Mouse (Mus musculus) adrenal gland, postnatal 14 days (tissue): ENCODE data around the gene Xrcc2. TPM values are rescaled to one million over a fixed set of nuclear protein-coding genes. Genes with fewer than 3 reads are reported as not detected.
"Not testable (repeated sequence)": the region's sequence is repeated elsewhere in the genome, so short reads cannot be mapped to it uniquely, and the experiment has no call there.

Source experiments
- DNase-seq: peaks from one replicate; pipeline ENCODE4 v3.0.0; 2021; ENCODE audit warnings: mixed read lengths
- long read RNA-seq, 2 experiments: library from polyadenylated mRNA; stranded (forward); transcript quantifications; one replicate each; pipeline ENCODE4 v2.0.0; 2021
- total RNA-seq: library from RNA; stranded (reverse); gene quantifications from 2 replicates; pipeline ENCODE4 v1.2.3, GENCODE M21; 2021

Gene Xrcc2
- 5.1 and 6.0 TPM in 2 replicates for total RNA-seq
- long read RNA-seq, experiment 1, transcript Xrcc2-201 (3 exons, 3,247 nt) = major isoform, 5 of 5 reads
- long read RNA-seq, experiment 1, partial matches to known transcripts = 0 of 5 reads
- long read RNA-seq, experiment 1, other reads (novel, unspliced or antisense) = 0 of 5 reads
- long read RNA-seq, experiment 2, transcript Xrcc2-201 (3 exons, 3,247 nt) = major isoform, 6 of 6 reads
- long read RNA-seq, experiment 2, partial matches to known transcripts = 0 of 6 reads
- long read RNA-seq, experiment 2, other reads (novel, unspliced or antisense) = 0 of 6 reads

DNA sequence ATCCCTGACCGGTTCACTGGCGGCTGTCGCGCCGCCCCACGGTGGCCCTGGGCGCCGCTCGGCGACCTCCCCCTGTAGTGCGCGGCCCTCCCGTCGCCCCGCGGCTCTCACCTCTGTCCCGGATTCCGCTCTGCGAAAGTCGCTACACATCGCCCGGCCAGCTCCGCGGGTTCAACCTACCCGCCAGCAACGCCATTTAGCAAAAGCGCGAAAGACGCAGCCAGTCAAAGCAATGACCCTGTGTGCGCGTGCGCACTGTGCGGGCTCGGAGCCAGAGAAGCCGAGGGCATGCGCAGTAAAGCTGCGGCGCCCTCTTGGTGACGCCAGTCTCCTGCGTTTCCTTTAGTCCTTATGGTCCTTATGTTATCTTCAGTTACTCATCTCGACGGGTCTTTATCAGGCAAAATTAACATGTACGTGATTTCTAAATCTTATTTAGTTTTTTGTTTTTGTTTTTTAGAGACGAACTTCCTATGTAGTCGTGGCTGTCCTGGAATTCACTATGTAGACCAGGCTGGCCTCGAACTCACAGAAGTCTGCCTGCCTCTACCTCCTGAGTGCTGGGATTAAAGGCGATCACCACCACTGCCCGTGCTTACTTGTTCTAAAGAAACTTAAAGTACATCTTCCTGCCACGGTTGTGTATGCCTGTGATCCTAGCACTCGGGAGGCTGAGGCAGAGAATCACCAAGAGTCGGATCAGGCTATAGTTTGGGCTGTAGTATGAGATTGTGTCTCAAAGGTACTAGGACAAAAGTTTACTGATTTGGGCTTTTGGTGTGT, at the start of gene Xrcc2:
Xrcc2 (minus strand) TSS at position 259 of the 783 bp plus-strand sequence.
- DNase-seq = peak; percentile 97

DNA sequence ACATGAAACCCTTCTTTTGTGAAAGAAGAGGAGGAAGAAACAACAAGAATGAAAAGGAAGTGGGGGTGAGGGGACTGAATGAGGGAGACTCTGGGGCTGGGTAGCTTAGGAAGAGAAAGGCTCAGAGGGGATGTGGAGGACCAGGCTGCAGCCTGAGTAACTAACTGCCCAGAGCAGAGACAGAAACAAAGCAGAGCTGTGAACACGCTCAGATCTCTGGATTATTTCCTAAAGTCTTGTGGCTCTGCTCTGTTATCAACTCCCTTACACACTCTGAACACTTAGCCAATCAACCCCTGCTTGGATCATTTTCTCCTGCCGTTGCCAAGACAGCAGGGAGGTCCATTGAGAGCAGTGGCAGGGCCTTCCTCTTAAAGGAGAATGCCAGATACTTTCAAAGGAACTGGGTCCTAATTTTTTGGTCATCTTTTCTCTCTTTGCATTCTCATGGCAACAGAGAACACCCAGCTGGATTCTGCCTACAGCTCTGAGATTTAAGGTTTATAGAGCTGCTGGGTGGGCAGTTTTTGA, 48.7 kb upstream of the Xrcc2 start:
- peak; percentile 60 for DNase-seq

- DNase-seq = no peak
These were observed 48.1 kb upstream of the Xrcc2 start for GRCm38 (mm10) chr5:25753556-25754235.

DNA sequence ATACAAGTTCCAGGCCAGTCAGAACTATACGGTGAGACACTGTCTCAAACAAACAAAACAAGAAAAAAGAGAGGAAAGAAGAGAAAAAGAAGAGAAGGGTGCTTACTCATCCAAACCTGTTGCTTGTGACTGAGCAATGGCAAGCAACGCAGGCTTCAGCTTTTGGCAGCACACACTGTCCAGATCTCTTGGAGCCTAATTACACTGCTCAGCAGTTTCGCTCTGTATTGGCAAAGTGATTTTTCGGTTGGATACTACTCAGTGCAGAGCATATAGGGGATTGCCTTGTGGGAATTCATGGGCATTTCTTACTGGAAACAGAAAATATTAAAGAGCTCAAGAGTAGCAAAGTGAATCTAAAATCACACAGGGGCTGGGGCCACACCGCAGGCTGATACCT, 47.2 kb upstream of the Xrcc2 start:
- DNase-seq = peak; percentile 51

GRCm38 (mm10) chr5:25751552-25751951, 45.9 kb upstream of the Xrcc2 start:
- peak; percentile 74 for DNase-seq

GRCm38 (mm10) chr5:25748613-25749012, 43.0 kb upstream of the Xrcc2 start:
- no peak for DNase-seq

- DNase-seq = no peak
These were observed 42.3 kb upstream of the Xrcc2 start for GRCm38 (mm10) chr5:25747904-25748303.

DNA sequence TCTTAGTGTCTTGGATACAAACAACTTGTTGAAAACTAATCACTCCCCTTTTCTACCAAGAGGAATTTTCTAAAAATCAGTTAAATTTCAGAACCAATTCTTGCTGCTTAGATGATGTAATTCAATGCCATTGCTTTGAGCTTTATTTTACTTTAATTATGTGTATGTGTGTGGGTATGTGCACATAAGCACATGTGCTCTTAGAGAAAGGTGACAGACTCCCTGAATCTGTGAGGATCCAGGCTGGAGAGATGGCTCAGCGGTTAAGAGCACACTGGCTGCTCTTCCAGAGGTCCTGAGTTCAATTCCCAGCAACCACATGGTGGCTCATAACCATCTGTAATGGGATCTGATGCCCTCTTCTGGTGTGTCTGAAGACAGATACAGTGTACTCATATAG, 33.3 kb upstream of the Xrcc2 start:
- DNase-seq = not testable (repeated sequence)

- no peak for DNase-seq
These were observed 32.8 kb upstream of the Xrcc2 start for GRCm38 (mm10) chr5:25738448-25738847.

- no peak for DNase-seq
These were observed 30.2 kb upstream of the Xrcc2 start for GRCm38 (mm10) chr5:25735861-25736260.

- peak; percentile 63 for DNase-seq
These were observed 28.7 kb upstream of the Xrcc2 start for GRCm38 (mm10) chr5:25734318-25734717.

GRCm38 (mm10) chr5:25724134-25724675, 18.6 kb upstream of the Xrcc2 start:
- no peak for DNase-seq

GRCm38 (mm10) chr5:25723016-25723415, 17.4 kb upstream of the Xrcc2 start:
- DNase-seq = peak; percentile 31

GRCm38 (mm10) chr5:25719390-25719789, 13.8 kb upstream of the Xrcc2 start:
- DNase-seq = no peak

DNA sequence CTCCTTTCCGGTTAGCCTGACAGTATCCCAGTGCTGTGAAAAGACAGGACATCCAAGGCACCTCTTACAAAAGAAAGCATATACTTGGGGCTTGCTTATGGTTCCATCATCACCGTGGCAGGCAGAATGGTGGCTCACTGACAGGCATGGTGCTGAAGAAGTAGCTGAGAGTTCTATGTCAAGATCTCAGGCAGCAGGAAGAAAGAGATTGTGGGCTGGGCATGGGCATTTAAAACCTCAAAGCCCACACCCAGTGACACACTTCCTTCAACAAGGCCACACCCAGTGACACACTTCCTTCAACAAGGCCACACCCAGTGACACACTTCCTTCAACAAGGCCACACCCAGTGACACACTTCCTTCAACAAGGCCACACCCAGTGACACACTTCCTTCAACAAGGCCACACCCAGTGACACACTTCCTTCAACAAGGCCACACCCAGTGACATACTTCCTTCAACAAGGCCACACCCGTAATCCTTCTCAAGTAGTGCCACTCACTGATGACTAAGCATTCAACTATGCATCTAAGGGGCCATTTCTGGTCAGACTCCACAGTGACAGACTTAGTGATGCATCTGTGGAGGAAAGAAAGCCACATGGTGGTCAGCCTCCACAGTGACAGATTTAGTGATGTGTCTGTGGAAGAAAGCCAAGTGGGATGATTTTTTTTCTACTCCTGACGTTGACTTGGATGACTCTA, 7.5 kb upstream of the Xrcc2 start:
- not testable (repeated sequence) for DNase-seq

DNA sequence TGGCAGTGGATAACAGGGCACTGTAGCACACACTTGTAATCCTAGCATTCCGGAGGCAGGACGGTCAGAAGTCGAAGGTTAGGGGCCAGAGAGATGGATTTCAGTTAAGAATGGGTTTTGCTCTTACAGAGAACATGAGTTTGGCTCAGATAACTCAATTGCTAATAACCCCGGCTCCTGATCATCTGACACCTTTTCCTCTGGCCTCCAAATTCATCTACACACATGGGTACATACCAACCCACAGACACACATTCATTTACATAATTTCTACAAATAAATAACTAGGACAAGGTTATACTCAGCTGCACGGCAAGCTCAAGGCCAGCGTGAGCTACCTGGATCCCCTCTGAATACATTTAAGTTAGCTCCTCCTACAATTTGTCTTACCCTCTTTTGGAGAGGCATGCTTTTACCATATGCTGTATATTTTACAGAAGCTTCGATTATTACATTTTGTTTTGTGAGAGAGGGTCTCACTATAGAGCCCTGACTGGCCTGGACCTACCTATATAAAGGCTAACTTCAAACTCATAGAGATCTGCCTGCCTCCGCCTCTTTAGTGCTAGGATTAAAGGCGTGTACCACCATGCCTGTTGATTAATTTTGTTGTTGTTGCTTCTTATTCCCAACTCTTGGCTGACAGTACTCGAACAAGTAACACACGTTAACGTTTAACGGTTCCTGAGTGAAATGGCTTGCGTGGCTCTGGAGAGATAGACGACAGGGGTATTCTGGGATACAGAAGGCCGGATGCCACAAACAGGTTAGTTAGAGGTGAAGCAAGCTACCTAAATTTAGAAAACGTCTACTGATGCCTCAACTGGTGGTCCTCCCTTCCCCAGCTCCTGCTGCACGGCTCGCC, 691 bp downstream of the Xrcc2 start:
- no peak for DNase-seq

DNA sequence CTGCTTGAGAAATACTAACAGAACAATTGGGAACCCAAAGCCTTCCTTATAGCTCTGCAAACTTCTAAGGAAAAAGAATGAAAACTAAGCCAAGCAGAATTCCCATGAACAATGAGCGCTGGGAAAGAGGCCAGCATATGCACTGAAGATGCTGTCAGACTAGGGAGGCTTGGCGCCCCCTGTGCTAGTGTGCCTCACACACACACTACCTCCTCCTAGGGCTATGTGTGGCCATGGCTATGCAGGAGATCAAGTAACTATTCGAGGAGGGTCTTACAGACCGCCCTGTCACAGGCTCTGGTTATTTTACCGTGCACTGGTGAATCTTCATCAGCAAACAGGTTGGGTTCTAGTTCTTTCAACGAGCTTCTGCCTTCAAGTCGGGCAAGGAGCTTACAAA, 7.7 kb downstream of the Xrcc2 start:
- DNase-seq = no peak

- DNase-seq = peak; percentile 35
These were observed 9.4 kb downstream of the Xrcc2 start for GRCm38 (mm10) chr5:25696256-25696655.

DNA sequence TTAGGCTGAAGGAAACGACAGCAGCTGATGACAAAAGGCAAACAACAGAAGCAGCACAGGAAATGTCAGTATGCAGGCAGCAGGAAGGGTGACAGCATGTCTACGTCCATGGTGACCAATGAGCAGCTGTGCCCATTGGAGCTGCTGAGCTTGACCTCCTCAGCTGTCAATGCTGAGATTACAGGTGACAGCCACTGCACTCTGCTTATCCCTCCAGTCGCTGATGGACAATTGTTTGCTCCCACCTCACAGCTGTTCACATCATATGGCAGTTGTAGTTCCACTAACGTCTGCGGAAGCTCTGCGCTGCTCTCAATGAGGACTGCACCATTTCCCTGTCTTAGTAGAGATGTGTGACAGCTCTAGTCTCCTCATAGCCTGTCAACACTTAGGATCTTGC, 9.8 kb downstream of the Xrcc2 start:
- no peak for DNase-seq

GRCm38 (mm10) chr5:25671696-25672520, 33.7 kb downstream of the Xrcc2 start:
- peak; percentile 10 for DNase-seq
